Comparison of ENCODE assay signal across 18 mouse cellular contexts in genomic region chr6:145044916-145045574, GRCm38 (mm10). TPM values are rescaled to one million over a fixed set of nuclear protein-coding genes. Genes with fewer than 3 reads are reported as not detected.
DNase-seq lines count a peak whose midpoint lies in the region; ATAC-seq and TF ChIP-seq lines count a peak whose summit lies in the region.
"Had no signal": no experiment of that assay in that cellular context is flagged by ENCODE, and none has a peak within 500 bp of the region (broad histone marks: within the 10 kb centered on the region; RNA-seq: fewer than 3 reads in every experiment).

No protein-coding gene starts in this region.

- ATAC-seq in neural tube, embryonic 12.5 days (ENCODE audit: low FRiP score, low read depth): no peak
- no peak for ATAC-seq in forebrain, embryonic 15.5 days (replicated peaks)

- peak overlapping the region; percentile 95 for H3K4me2 ChIP-seq in neural tube, embryonic 12.5 days (replicated peaks)
- H3K4me2 ChIP-seq in forebrain, embryonic 15.5 days (replicated peaks): peak overlapping the region; percentile 97
- H3K4me2 ChIP-seq: heart, embryonic 15.5 days had no signal

- H3K36me3 ChIP-seq in neural tube, embryonic 12.5 days: no peaks in the 10 kb centered on the region
- 0 out of 2 replicates have a peak, but pooled peaks cover 3% of the 10 kb centered on the region for H3K36me3 ChIP-seq in forebrain, embryonic 15.5 days
- peaks cover 9% of the 10 kb centered on the region; the same call in 1 of the 2 replicates for H3K36me3 ChIP-seq in midbrain, embryonic 10.5 days
- H3K36me3 ChIP-seq in thymus, adult 2 months (ENCODE audit: control insufficient read depth, insufficient read depth, low read length): no peaks in the 10 kb centered on the region
- H3K36me3 ChIP-seq: G1E; heart, embryonic 15.5 days had no signal

- TF ChIP-seq CTCF in olfactory bulb, adult 2 months (IDR thresholded peaks at IDR 0.05; ENCODE audit: insufficient read depth, low read depth, low read length): no peak
- TF ChIP-seq CTCF in lung, adult 2 months (IDR thresholded peaks at IDR 0.05; ENCODE audit: insufficient read depth, low read length): no peak
- TF ChIP-seq CTCF in thymus, adult 2 months (IDR thresholded peaks at IDR 0.05; ENCODE audit: borderline replicate concordance, control insufficient read depth, extremely low read depth, insufficient read depth, low read length, poor library complexity): no peak

- TF ChIP-seq POLR2A in olfactory bulb, adult 2 months (IDR thresholded peaks at IDR 0.05; ENCODE audit: insufficient read depth, low read depth, low read length): no peak
- TF ChIP-seq POLR2A in lung, adult 2 months (IDR thresholded peaks at IDR 0.05; ENCODE audit: borderline replicate concordance, extremely low read depth, low read depth, low read length): no peak
- no peak for TF ChIP-seq POLR2A in thymus, adult 2 months (IDR thresholded peaks at IDR 0.05; ENCODE audit: control insufficient read depth, extremely low read depth, insufficient read depth, low read length, poor library complexity)

- H3K9ac ChIP-seq in neural tube, embryonic 12.5 days: 0 out of 2 replicates have a peak overlapping the region, but pooled peaks have one; percentile 26
- H3K9ac ChIP-seq in forebrain, embryonic 15.5 days (replicated peaks): peak overlapping the region; percentile 39
- H3K9ac ChIP-seq: heart, embryonic 15.5 days had no signal

- 0 out of 2 replicates have a peak, but pooled peaks cover 2% of the 10 kb centered on the region for H3K27me3 ChIP-seq in neural tube, embryonic 12.5 days (replicated peaks)
- no peaks in the 10 kb centered on the region for H3K27me3 ChIP-seq in forebrain, embryonic 15.5 days
- peaks cover 9% of the 10 kb centered on the region for H3K27me3 ChIP-seq in midbrain, embryonic 10.5 days (ENCODE audit: low read depth, poor library complexity, severe bottlenecking)
- H3K27me3 ChIP-seq in thymus, adult 2 months (ENCODE audit: control insufficient read depth, insufficient read depth, low read length): peaks cover 7% of the 10 kb centered on the region; the same call in 1 of the 2 replicates

- no peak overlapping the region for H3K27ac ChIP-seq in neural tube, embryonic 12.5 days
- H3K27ac ChIP-seq in forebrain, embryonic 15.5 days (replicated peaks): peak overlapping the region; percentile 61
- H3K27ac ChIP-seq in midbrain, embryonic 10.5 days (replicated peaks): peak overlapping the region; percentile 50
- H3K27ac ChIP-seq in olfactory bulb, adult 2 months (ENCODE audit: insufficient read depth, low read depth, low read length): peak overlapping the region; percentile 31
- H3K27ac ChIP-seq in thymus, adult 2 months (ENCODE audit: control insufficient read depth, insufficient read depth, low read length): no peak overlapping the region
- H3K27ac ChIP-seq: heart, embryonic 15.5 days; stomach, postnatal 0 days had no signal

- no peaks in the 10 kb centered on the region for H3K9me3 ChIP-seq in neural tube, embryonic 12.5 days
- H3K9me3 ChIP-seq in forebrain, embryonic 15.5 days: no peaks in the 10 kb centered on the region
- no peaks in the 10 kb centered on the region for H3K9me3 ChIP-seq in midbrain, embryonic 10.5 days (replicated peaks)
- H3K9me3 ChIP-seq: heart, embryonic 15.5 days had no signal

- DNase-seq in neural tube, embryonic 10.5 days (ENCODE audit: extremely low spot score, low spot score): no peak
- no peak for DNase-seq in midbrain, embryonic 10.5 days (ENCODE audit: low spot score)
- no peak for DNase-seq in lung, adult 2 months
- DNase-seq in layer of hippocampus, postnatal 10 days (ENCODE audit: low spot score in 2 of 2): no peak
- no peak for DNase-seq in thymus, adult 2 months
- DNase-seq: adrenal gland, postnatal 36 days; B cell, adult 2 months; kidney, postnatal 10 days; lung, postnatal 10 days; spleen, adult 18-20 months had no signal

- H3K4me1 ChIP-seq in neural tube, embryonic 12.5 days: peaks cover 34% of the 10 kb centered on the region
- H3K4me1 ChIP-seq in forebrain, embryonic 15.5 days: peaks cover 65% of the 10 kb centered on the region
- peaks cover 85% of the 10 kb centered on the region for H3K4me1 ChIP-seq in midbrain, embryonic 10.5 days
- H3K4me1 ChIP-seq in olfactory bulb, adult 2 months (ENCODE audit: control insufficient read depth, insufficient read depth, low read length): peaks cover 26% of the 10 kb centered on the region
- H3K4me1 ChIP-seq in lung, adult 2 months (ENCODE audit: control insufficient read depth, insufficient read depth, low read length): no peaks in the 10 kb centered on the region
- peaks cover 15% of the 10 kb centered on the region; the same call in 1 of the 2 replicates for H3K4me1 ChIP-seq in thymus, adult 2 months (replicated peaks; ENCODE audit: control insufficient read depth, insufficient read depth, low read length)

- no peak overlapping the region for H3K4me3 ChIP-seq in neural tube, embryonic 12.5 days
- peak overlapping the region; percentile 79 for H3K4me3 ChIP-seq in forebrain, embryonic 15.5 days
- H3K4me3 ChIP-seq in midbrain, embryonic 10.5 days: no peak overlapping the region
- H3K4me3 ChIP-seq in olfactory bulb, adult 2 months (ENCODE audit: insufficient read depth, low read depth, low read length): peak overlapping the region; percentile 28
- no peak overlapping the region for H3K4me3 ChIP-seq in lung, adult 2 months (replicated peaks; ENCODE audit: extremely low read depth, low read depth, low read length)
- no peak overlapping the region for H3K4me3 ChIP-seq in thymus, adult 2 months (ENCODE audit: control insufficient read depth, insufficient read depth, low read length)
- H3K4me3 ChIP-seq: heart, embryonic 15.5 days had no signal

- 71% methylated on average over 20 of the region's 20 CpGs for WGBS in neural tube, embryonic 12.5 days
- 31% methylated on average over 20 of the region's 20 CpGs for WGBS in forebrain, embryonic 15.5 days
- 84% methylated on average over 20 of the region's 20 CpGs for WGBS in midbrain, embryonic 10.5 days
- WGBS in olfactory bulb, adult 2 months: 27% methylated on average over 20 of the region's 20 CpGs
- WGBS in lung, adult 2 months: 84% methylated on average over 20 of the region's 20 CpGs
- WGBS in thymus, adult 2 months: 83% methylated on average over 20 of the region's 20 CpGs

RNA-seq across cellular contexts. Expression of gene Bcat1, which starts 30.9 kb away (rescaled TPM):
- polyA plus RNA-seq in neural tube, embryonic 12.5 days (2016; fragmentation: Nextera tagmentation; extraction: Ambion mirVana): 85.1 and 92.6 TPM in 2 replicates
- polyA plus RNA-seq in forebrain, embryonic 15.5 days (2015; fragmentation: Nextera tagmentation; extraction: Ambion mirVana): 100 and 101 TPM in 2 replicates
- 139 and 149 TPM in 2 replicates for polyA plus RNA-seq in midbrain, embryonic 10.5 days (2016; fragmentation: Nextera tagmentation; extraction: Ambion mirVana)
- not detected in 2 replicates for polyA plus RNA-seq in olfactory bulb, adult 2 months (2012; ENCODE audit: insufficient read depth, insufficient read length, low replicate concordance, missing spikeins)
- 0.10 and 0.21 TPM in 2 replicates for polyA plus RNA-seq in lung, adult 2 months (2012; rRNA removed)
- total RNA-seq in layer of hippocampus, postnatal 10 days (2021): 10 to 100 TPM; 78.6 to 79.6 TPM
- polyA plus RNA-seq in thymus, adult 2 months (2012; rRNA removed): 1.9 and 3.1 TPM in 2 replicates
- total RNA-seq: monocyte, adult 5-6 weeks had no signal
- polyA plus RNA-seq: G1E; liver, adult 2 months had no signal

Comparison
In these comparisons a context has a peak if more than half of its experiments do, and no peak if none do; other contexts are left out.
1. H3K27ac ChIP-seq: peak in forebrain, embryonic 15.5 days (single experiment), midbrain, embryonic 10.5 days (single experiment) and olfactory bulb, adult 2 months (single experiment); none in neural tube, embryonic 12.5 days (single experiment) and thymus, adult 2 months (single experiment).
2. H3K4me3 ChIP-seq: peak in forebrain, embryonic 15.5 days (single experiment) and olfactory bulb, adult 2 months (single experiment); none in neural tube, embryonic 12.5 days (single experiment), midbrain, embryonic 10.5 days (single experiment), lung, adult 2 months (single experiment) and thymus, adult 2 months (single experiment).